Mouse (Mus musculus) frontal cortex, adult 2 months (tissue): Measurements from ENCODE around the gene Palld. TPM values are rescaled to one million over a fixed set of nuclear protein-coding genes. Genes with fewer than 3 reads are reported as not detected.

Experiments used
- DNase-seq, 2 experiments: peaks; one replicate each; pipeline ENCODE4 v3.0.0; 2022; ENCODE audit warnings: low spot score in 1 of 2; ENCODE audit errors: extremely low spot score in 1 of 2
- polyA plus RNA-seq: library from polyadenylated mRNA; depleted of rRNA; stranded (reverse); fragments of >200 nt; gene quantifications from 2 replicates; pipeline ENCODE4 v1.2.3, GENCODE M21; 2012

Gene Palld
- polyA plus RNA-seq, 1 experiment = 3.3 TPM

- peak in 1 of 2 experiments; percentile 53 for DNase-seq
These were observed 332.8 kb downstream of the Palld start for GRCm38 (mm10) chr8:61569721-61570120.

GRCm38 (mm10) chr8:61569211-61569610 lies 333.3 kb downstream of the Palld start:
- DNase-seq = no peak

- no peak for DNase-seq
These were observed 339.1 kb downstream of the Palld start for GRCm38 (mm10) chr8:61563378-61563777.

- DNase-seq = no peak
These were observed 339.9 kb downstream of the Palld start for GRCm38 (mm10) chr8:61562626-61563025.

GRCm38 (mm10) chr8:61561220-61561619 lies 341.3 kb downstream of the Palld start:
- no peak for DNase-seq

- no peak for DNase-seq
These were observed 342.5 kb downstream of the Palld start for GRCm38 (mm10) chr8:61559979-61560378.

GRCm38 (mm10) chr8:61559450-61559849 lies 343.0 kb downstream of the Palld start:
- no peak for DNase-seq

GRCm38 (mm10) chr8:61558051-61558846 lies 344.2 kb downstream of the Palld start:
- peak in 1 of 2 experiments; percentile 19 for DNase-seq

GRCm38 (mm10) chr8:61557036-61557435 lies 345.5 kb downstream of the Palld start:
- DNase-seq = no peak

- DNase-seq = no peak
These were observed 346.3 kb downstream of the Palld start for GRCm38 (mm10) chr8:61556219-61556618.

GRCm38 (mm10) chr8:61555343-61555742 lies 347.1 kb downstream of the Palld start:
- DNase-seq = no peak

- DNase-seq = peak in 1 of 2 experiments; percentile 10
These were observed 349.6 kb downstream of the Palld start for GRCm38 (mm10) chr8:61552755-61553402.

GRCm38 (mm10) chr8:61552221-61552620 lies 350.3 kb downstream of the Palld start:
- peak in 1 of 2 experiments; percentile 12 for DNase-seq

- DNase-seq = no peak
These were observed 352.3 kb downstream of the Palld start for GRCm38 (mm10) chr8:61550006-61550748.

GRCm38 (mm10) chr8:61549585-61549984 lies 352.9 kb downstream of the Palld start:
- no peak for DNase-seq

- DNase-seq = peak; percentile 76 to 96
These were observed 362.5 kb downstream of the Palld start for GRCm38 (mm10) chr8:61539828-61540500.

- DNase-seq = no peak
These were observed 365.0 kb downstream of the Palld start for GRCm38 (mm10) chr8:61537471-61537870.

GRCm38 (mm10) chr8:61535472-61535871 lies 367.0 kb downstream of the Palld start:
- DNase-seq = no peak

- no peak for DNase-seq
These were observed 369.0 kb downstream of the Palld start for GRCm38 (mm10) chr8:61533356-61533926.

- DNase-seq = no peak
These were observed 369.7 kb downstream of the Palld start for GRCm38 (mm10) chr8:61532831-61533230.
